Mouse (Mus musculus) hindbrain, embryonic 15.5 days (tissue): ENCODE data around the gene Vipr2. TPM values are rescaled to one million over a fixed set of nuclear protein-coding genes. Genes with fewer than 3 reads are reported as not detected.

ENCODE experiments used
- ATAC-seq: fragments of 200-750 bp; cut with Nextera tagmentation; 2 replicates; pipeline ENCODE4 v1.8.0; 2017; ENCODE audit warnings: low read depth, moderate number of reproducible peaks, moderate TSS enrichment; ENCODE audit not compliant: low FRiP score
- H3K27ac ChIP-seq: fragments of 300-500 bp; sonication (generic); replicated peaks from 2 replicates; pipeline ENCODE4 v1.5.1; 2015; ENCODE audit warnings: mild to moderate bottlenecking, inconsistent platforms
- H3K27me3 ChIP-seq: fragments of 300-500 bp; sonication (generic); 2 replicates; pipeline ENCODE4 v1.6.1; 2015; ENCODE audit warnings: control low read depth, inconsistent platforms
- H3K36me3 ChIP-seq: fragments of 300-500 bp; sonication (generic); 2 replicates; pipeline ENCODE4 v1.6.1; 2015; ENCODE audit warnings: control low read depth, inconsistent platforms
- H3K4me1 ChIP-seq: fragments of 300-500 bp; sonication (generic); replicated peaks from 2 replicates; pipeline ENCODE4 v1.6.1; 2015; ENCODE audit warnings: control low read depth, inconsistent platforms
- H3K4me2 ChIP-seq: fragments of 300-500 bp; sonication (generic); 2 replicates; pipeline ENCODE4 v1.6.1; 2015; ENCODE audit warnings: moderate library complexity, mild to moderate bottlenecking, inconsistent platforms
- H3K4me3 ChIP-seq: fragments of 300-500 bp; sonication (generic); 2 replicates; pipeline ENCODE4 v1.5.1; 2015; ENCODE audit warnings: mild to moderate bottlenecking, inconsistent platforms
- H3K9ac ChIP-seq: fragments of 300-500 bp; sonication (generic); 2 replicates; pipeline ENCODE4 v1.6.1; 2015; ENCODE audit warnings: inconsistent platforms
- H3K9me3 ChIP-seq: fragments of 300-500 bp; sonication (generic); 2 replicates; pipeline ENCODE4 v1.6.1; 2016; ENCODE audit warnings: control low read depth, inconsistent platforms
- WGBS: fragments of 180-500 bp; shearing (Covaris S2); methylation state at CpG from one replicate; pipeline ENCODE4 v1.1.7; 2015; 5-methylcytosine and 5-hydroxymethylcytosine counted together
- polyA plus RNA-seq: library from polyadenylated mRNA; unstranded; fragments of >200 nt; fragmentation: Nextera tagmentation; extraction: Ambion mirVana; gene quantifications from 2 replicates; pipeline ENCODE4 v1.2.1, GENCODE M21; 2015

Vipr2 gene
- polyA plus RNA-seq, 1 experiment from 2014 or later = 0.91 TPM

DNA sequence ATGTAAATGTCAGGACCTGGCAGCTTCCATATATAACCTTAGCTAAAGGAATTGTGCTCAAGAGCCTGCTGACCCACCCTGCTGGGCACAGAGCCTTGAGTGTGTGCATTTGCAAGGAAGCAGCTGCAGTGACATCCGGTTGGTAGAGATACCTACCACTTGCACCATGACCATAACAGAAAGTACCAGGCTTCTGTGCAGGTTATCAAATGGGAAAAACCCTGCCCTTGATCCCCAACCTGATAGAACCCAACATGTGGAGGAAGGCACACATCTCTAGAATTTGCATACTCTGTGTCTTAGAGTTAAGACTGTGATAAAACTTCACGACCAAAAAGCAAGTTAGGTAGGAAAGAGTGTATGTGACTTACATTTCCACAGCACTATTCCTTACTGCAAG, 63.1 kb downstream of the Vipr2 start:
- no peak for ATAC-seq
- no peaks in the 10 kb centered on the region for H3K36me3 ChIP-seq
- H3K4me3 ChIP-seq = no peak overlapping the region
- H3K27ac ChIP-seq = no peak overlapping the region
- H3K4me2 ChIP-seq = no peak overlapping the region
- no peaks in the 10 kb centered on the region for H3K4me1 ChIP-seq
- no peaks in the 10 kb centered on the region for H3K27me3 ChIP-seq
- no peak overlapping the region for H3K9ac ChIP-seq
- 93% methylated on average over 2 of the region's 2 CpGs for WGBS
- no peaks in the 10 kb centered on the region for H3K9me3 ChIP-seq

DNA sequence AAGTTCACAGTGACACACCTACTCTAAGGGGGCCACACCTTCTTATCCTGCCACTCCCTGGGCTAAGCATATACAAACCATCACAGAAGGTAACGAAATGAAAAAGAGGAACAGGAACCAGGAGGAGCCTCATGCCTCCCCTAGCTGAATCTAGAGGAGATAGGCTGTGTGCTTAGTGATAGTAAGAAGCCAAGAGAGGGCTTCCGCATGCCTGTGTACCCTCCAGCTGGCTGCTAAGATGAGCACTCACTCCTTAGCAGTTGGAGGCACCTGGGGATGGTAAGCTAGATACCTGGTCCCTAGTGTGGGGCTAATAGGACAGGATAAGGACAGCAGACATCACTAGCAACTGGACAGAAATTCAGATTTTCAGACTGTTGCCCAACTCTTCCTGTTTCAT, 64.3 kb downstream of the Vipr2 start:
- no peaks in the 10 kb centered on the region for H3K4me1 ChIP-seq
- ATAC-seq = no peak
- no peak overlapping the region for H3K4me2 ChIP-seq
- no peak overlapping the region for H3K27ac ChIP-seq
- no peaks in the 10 kb centered on the region for H3K9me3 ChIP-seq
- no peak overlapping the region for H3K9ac ChIP-seq
- no peaks in the 10 kb centered on the region for H3K36me3 ChIP-seq
- 96% methylated on average over 2 of the region's 2 CpGs for WGBS
- no peak overlapping the region for H3K4me3 ChIP-seq
- no peaks in the 10 kb centered on the region for H3K27me3 ChIP-seq

DNA sequence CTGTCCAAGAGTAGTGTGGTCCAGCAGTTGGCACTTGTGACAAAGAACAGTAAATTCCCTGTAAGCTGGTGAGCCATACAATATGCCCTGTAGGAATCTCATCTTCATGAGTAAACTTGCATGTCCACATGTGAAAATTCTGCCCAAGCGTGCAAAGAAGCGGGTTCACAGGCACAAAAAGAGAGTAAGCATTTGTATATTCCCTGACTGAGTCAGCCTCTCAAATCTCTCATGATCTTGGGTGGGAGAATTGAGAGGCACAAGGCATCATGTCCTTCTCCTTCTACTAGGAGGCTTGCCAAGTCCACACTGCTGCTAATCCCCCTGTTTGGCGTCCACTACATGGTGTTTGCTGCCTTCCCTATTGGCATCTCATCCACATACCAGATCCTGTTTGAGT, 64.9 kb downstream of the Vipr2 start:
- Histone ChIP-seq H3K9me3 (no peaks in the 10 kb centered on the region), H3K4me1 (peaks cover 5% of the 10 kb centered on the region; the same call in 1 of the 2 replicates), H3K4me3 (no peak overlapping the region), H3K9ac (no peak overlapping the region), H3K4me2 (no peak overlapping the region), H3K27ac (no peak overlapping the region), H3K36me3 (no peaks in the 10 kb centered on the region), H3K27me3 (no peaks in the 10 kb centered on the region)
- ATAC-seq = no peak
- WGBS = 96% methylated on average over 3 of the region's 3 CpGs

DNA sequence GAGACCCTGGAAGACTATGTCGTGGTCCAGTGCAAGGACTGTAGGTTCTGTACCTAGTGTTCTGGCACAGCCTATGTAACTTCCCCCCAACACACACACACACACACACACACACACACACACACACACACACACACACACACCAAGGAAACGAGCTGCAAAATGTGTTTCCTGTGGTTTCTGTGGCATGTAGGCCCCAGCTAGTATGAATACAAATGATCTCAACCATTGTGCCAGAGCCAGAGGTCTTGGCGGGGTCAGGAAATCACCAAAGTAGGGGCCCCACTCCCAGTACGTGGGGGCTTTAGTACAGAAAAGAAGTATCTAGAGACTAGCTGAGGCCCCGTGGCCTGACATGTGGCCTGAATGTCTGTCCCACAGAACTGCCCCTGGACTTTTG, 67.7 kb downstream of the Vipr2 start:
- peaks cover 5% of the 10 kb centered on the region; the same call in 1 of the 2 replicates for H3K4me1 ChIP-seq
- ATAC-seq = no peak
- H3K9me3 ChIP-seq = no peaks in the 10 kb centered on the region
- no peaks in the 10 kb centered on the region for H3K36me3 ChIP-seq
- no peaks in the 10 kb centered on the region for H3K27me3 ChIP-seq
- H3K4me3 ChIP-seq = no peak overlapping the region
- H3K9ac ChIP-seq = no peak overlapping the region
- 27% methylated on average over 5 of the region's 5 CpGs for WGBS
- no peak overlapping the region for H3K4me2 ChIP-seq
- H3K27ac ChIP-seq = no peak overlapping the region

DNA sequence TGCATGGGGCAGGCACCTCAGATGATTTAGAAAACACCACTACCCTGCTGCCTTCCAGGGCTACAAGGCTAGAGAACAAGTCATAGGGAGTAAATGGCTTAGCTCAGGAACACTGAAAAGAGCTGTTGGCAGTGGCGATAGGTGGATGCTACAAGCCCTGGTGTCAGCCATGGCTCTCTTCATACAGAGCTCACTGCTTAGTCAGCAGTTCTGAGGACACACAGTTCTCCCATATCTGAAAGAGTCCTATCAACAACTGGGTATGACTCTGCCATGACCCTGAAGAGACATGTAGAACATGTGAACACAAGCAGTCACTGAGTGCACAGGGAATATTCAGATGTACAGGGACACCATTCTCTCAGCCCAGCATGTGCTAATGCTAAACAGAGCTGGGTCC, 68.2 kb downstream of the Vipr2 start:
- no peak for ATAC-seq
- WGBS = 71% methylated on average over 1 of the region's 1 CpGs
- Histone ChIP-seq H3K9ac (no peak overlapping the region), H3K4me1 (peaks cover 5% of the 10 kb centered on the region; the same call in 1 of the 2 replicates), H3K27ac (no peak overlapping the region), H3K36me3 (no peaks in the 10 kb centered on the region), H3K27me3 (no peaks in the 10 kb centered on the region), H3K4me3 (no peak overlapping the region), H3K9me3 (no peaks in the 10 kb centered on the region), H3K4me2 (no peak overlapping the region)

DNA sequence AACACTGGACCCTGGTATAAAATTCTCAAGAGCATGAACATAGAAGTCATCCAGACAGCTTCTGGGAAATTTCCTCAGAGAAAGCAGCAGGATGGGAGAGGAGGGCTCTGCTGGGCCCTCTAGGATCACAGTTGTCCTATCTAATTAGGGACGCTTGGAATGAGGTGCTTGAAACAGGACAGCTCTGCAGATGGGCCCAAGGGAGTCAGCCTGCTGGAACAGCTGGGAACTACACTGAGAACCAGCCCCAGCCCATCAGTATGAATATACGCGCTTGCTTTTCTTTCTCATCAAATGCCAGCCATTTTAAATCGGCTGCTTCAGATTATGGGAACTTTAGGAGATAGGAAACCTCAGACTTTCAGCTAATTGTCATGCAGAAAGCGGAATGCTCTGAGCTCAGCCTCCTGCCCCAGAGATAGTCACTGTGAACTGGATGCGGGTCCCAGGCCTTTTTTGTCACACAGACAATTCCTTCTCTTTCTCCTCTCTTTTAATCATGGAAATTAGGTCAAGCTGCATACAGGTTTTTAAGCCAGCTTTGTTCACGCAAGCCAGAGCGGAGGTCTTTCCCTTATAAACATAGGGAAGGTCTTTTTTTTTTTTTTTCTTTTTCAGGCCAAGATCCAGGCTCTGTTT, 69.6 kb downstream of the Vipr2 start:
- Histone ChIP-seq H3K36me3 (no peaks in the 10 kb centered on the region), H3K4me2 (no peak overlapping the region), H3K27ac (no peak overlapping the region), H3K4me1 (peaks cover 5% of the 10 kb centered on the region; the same call in 1 of the 2 replicates), H3K9ac (no peak overlapping the region), H3K27me3 (no peaks in the 10 kb centered on the region), H3K9me3 (no peaks in the 10 kb centered on the region), H3K4me3 (no peak overlapping the region)
- 22% methylated on average over 8 of the region's 8 CpGs for WGBS
- peak; percentile 71; the same call in 1 of the 2 replicates for ATAC-seq

DNA sequence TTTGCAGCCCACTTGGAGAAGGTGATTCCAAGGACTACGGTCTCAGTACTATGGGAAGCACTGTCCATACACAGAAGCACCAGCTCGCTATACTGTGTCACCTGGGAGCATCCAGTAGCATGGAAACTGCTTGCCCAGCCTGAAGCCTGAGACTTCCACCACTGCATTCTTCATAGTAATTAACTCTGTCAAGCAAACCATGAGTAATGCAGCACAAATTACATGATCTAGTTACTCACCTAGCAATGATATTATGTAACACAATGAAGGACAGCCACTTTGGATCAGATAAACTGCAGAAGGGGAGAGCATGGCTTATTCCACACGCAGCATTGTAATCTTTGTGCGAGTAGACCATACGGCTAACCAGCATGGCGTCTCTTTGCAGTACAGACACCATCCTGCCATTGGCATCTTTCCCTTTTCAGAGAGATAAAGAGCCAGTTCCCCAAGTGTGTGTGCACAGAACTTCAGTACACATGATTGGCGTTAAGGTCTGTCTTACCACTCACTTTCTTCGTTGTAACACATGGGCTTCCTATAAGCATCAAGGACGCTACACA, 75.4 kb downstream of the Vipr2 start:
- H3K9ac ChIP-seq = no peak overlapping the region
- ATAC-seq = no peak

DNA sequence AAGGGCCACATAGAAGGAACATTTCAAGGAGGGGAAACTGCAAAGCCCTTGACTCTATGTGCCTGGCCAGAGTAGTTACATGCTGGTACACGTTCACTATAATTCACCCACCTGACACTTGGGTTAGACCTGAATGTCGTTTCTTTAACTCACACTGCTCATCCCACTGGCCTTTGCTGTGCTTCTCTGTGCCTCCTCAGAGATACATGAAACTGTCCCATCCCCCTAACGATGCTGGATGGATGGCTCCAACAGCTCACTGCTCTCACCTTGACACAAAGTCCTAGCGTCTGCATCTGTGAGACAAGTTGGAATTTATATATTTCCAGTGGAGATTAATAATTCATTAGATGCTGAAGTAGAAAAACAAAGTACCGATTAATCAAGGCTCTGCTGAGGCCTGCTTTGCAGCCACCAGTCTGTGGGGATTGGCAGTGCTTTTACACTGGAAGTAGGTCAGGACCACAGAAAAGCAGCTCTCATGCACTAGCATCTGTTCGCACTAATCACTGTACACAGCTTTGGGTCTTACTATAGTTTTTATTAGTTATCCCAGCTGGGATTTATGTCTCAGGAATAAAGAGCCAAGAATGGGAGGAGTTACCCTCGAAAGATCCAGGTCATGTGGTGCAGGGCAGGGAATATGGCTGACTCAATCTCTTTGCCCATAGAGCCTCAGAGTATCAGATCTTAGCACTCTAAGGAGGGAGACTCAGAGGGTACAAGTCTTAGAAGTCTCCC, 79.4 kb downstream of the Vipr2 start:
- H3K27me3 ChIP-seq = no peaks in the 10 kb centered on the region
- H3K9me3 ChIP-seq = no peaks in the 10 kb centered on the region
- H3K36me3 ChIP-seq = no peaks in the 10 kb centered on the region
- no peak overlapping the region for H3K4me2 ChIP-seq
- no peak for ATAC-seq
- no peak overlapping the region for H3K9ac ChIP-seq
- no peak overlapping the region for H3K27ac ChIP-seq
- WGBS = 72% methylated on average over 7 of the region's 7 CpGs
- no peak overlapping the region for H3K4me3 ChIP-seq
- no peaks in the 10 kb centered on the region for H3K4me1 ChIP-seq

More for the DNA sequence above, 75.4 kb downstream of the Vipr2 start:
- H3K9me3 ChIP-seq = no peaks in the 10 kb centered on the region
- H3K27ac ChIP-seq = no peak overlapping the region
- no peaks in the 10 kb centered on the region for H3K4me1 ChIP-seq
- 89% methylated on average over 9 of the region's 9 CpGs for WGBS
- no peaks in the 10 kb centered on the region for H3K27me3 ChIP-seq
- no peak overlapping the region for H3K4me3 ChIP-seq
- H3K36me3 ChIP-seq = no peaks in the 10 kb centered on the region
- no peak overlapping the region for H3K4me2 ChIP-seq

DNA sequence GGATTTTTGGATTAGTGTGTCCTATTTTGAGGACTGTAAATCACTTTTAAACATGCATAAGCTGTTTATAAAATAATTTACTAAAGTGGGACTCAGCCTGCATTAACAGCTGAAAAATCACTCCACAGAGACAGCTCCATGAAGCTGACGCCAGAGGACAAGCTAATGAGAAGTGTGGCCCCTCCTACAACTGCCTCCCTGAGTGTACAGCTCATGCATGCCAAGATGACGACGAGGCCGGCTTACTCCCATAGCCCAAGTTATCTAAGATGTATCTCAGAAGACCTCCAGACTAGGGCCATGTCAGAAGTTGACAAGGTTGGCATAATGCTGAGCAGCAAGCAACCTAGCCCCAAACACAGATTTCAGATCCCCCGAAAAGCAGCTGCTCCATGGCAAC, 81.7 kb downstream of the Vipr2 start:
- Histone ChIP-seq H3K36me3 (no peaks in the 10 kb centered on the region), H3K4me2 (no peak overlapping the region), H3K27me3 (no peaks in the 10 kb centered on the region), H3K9ac (no peak overlapping the region), H3K27ac (no peak overlapping the region), H3K4me3 (no peak overlapping the region), H3K4me1 (no peaks in the 10 kb centered on the region), H3K9me3 (no peaks in the 10 kb centered on the region)
- 85% methylated on average over 5 of the region's 5 CpGs for WGBS
- ATAC-seq = no peak

DNA sequence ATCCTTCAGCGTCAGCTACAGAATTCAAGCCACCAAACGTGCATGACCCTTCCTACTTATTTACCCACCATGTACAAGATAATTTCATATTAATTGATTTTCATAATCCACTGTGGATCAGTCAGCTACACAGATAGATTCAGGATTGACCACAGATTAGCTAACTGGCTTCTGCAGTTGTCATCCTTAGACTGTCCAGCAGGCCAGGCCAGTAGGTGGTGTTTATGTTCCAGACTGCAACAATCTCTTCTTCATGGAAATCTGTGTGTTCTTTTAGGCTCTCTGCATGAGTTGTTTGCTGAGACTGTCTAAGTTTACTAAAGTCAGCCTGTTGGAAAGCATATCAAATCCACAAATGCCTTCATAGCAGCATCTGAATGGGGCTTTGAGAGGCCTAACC, 82.2 kb downstream of the Vipr2 start:
- no peak overlapping the region for H3K4me2 ChIP-seq
- H3K9ac ChIP-seq = no peak overlapping the region
- 89% methylated on average over 2 of the region's 2 CpGs for WGBS
- no peak overlapping the region for H3K27ac ChIP-seq
- H3K36me3 ChIP-seq = no peaks in the 10 kb centered on the region
- H3K9me3 ChIP-seq = no peaks in the 10 kb centered on the region
- no peaks in the 10 kb centered on the region for H3K4me1 ChIP-seq
- no peak for ATAC-seq
- no peaks in the 10 kb centered on the region for H3K27me3 ChIP-seq
- H3K4me3 ChIP-seq = no peak overlapping the region

DNA sequence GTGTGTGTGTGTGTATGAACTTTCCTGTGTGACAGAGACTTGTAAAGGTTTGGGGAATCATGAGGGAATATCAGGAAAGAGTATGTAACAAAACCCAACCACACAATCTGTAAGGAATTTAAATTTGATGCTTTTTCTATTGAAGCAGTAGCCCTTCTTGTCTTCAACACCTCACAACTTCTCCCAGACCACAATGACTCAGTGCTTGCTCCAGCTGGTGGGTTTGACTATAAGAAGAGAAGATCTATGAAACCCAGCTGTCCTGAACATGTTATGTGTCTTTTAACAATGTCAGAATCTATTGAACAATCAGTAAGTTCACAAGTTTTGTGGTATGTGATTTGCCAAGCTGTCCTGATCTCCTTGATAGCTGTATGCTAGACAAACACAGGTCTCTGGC, 87.8 kb downstream of the Vipr2 start:
- no peak overlapping the region for H3K4me3 ChIP-seq
- H3K27ac ChIP-seq = no peak overlapping the region
- H3K9ac ChIP-seq = no peak overlapping the region
- no peaks in the 10 kb centered on the region for H3K27me3 ChIP-seq
- no peak overlapping the region for H3K4me2 ChIP-seq
- no peaks in the 10 kb centered on the region for H3K4me1 ChIP-seq
- H3K36me3 ChIP-seq = no peaks in the 10 kb centered on the region
- H3K9me3 ChIP-seq = no peaks in the 10 kb centered on the region
- ATAC-seq = no peak

DNA sequence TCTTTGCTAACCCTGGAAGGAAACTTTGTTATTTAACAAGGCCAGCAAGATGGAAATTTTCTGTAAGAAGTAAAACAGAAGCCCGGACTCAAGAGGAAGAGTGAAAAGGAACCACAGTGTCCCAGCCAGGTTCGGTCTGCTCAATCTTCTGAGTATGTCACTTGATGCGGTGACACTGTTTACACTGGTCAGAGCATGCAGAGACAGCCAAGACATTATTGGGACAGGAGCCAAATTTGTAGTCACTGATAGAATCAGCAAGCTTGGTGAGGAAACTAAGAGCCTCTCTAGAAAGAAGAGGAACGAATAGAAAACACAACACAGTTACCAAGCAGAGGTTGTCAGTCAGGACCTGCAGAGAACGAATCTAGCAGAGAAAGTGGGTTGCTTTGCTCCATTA, 92.1 kb downstream of the Vipr2 start:
- H3K4me2 ChIP-seq = no peak overlapping the region
- no peak overlapping the region for H3K27ac ChIP-seq
- no peaks in the 10 kb centered on the region for H3K4me1 ChIP-seq
- H3K4me3 ChIP-seq = no peak overlapping the region
- H3K27me3 ChIP-seq = no peaks in the 10 kb centered on the region
- 79% methylated on average over 5 of the region's 5 CpGs for WGBS
- H3K36me3 ChIP-seq = no peaks in the 10 kb centered on the region
- no peaks in the 10 kb centered on the region for H3K9me3 ChIP-seq
- no peak overlapping the region for H3K9ac ChIP-seq
- ATAC-seq = no peak
